Mouse (Mus musculus) lung, adult 2 months (tissue): ENCODE results near the gene Ano3.

Source experiments
- CTCF ChIP-seq: fragments of 200-500 bp; IDR thresholded peaks from 2 replicates; pipeline ENCODE4 v1.5.1; 2011; ENCODE audit warnings: mild to moderate bottlenecking, low read length, control low read depth; ENCODE audit not compliant: insufficient read depth
- POLR2A ChIP-seq: fragments of 200-500 bp; IDR thresholded peaks from 2 replicates; pipeline ENCODE4 v1.6.1; 2011; ENCODE audit warnings: low read depth, mild to moderate bottlenecking, control low read depth, low read length, borderline replicate concordance; ENCODE audit errors: extremely low read depth

DNA sequence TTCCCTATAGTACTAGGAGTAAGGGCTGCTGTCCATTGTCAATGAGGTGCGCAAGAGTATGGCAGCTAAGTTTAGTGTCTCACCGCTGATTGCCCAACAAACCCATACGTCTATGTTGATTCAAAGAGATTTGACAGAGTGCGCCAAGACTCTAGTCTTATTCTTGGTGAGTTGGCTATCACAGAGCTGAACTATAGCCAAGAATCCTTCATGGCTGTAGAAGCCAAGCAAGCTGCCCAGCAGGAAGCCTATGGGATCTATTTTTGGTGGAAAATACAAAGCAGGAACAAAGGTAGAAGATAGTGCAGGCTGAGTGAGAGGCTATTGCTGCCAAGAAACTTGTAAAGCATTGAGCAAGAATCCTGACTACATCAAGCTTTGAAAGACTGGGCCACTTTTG, 87.3 kb downstream of the Ano3 start:
- no peak for TF ChIP-seq CTCF
- no peak for TF ChIP-seq POLR2A
